Mouse (Mus musculus) lung, adult 18-20 months (tissue): ENCODE data around the gene Arhgap25.
"Not testable (repeated sequence)": the region's sequence is repeated elsewhere in the genome, so short reads cannot be mapped to it uniquely, and the experiment has no call there.

ENCODE experiments used
- DNase-seq, 2 experiments: peaks; one replicate each; pipeline ENCODE4 v3.0.0; 2022; ENCODE audit warnings: mixed read lengths in 2 of 2

Arhgap25 gene

GRCm38 (mm10) chr6:87535651-87536050, 2.6 kb upstream of the Arhgap25 start:
- DNase-seq, result no peak

DNA sequence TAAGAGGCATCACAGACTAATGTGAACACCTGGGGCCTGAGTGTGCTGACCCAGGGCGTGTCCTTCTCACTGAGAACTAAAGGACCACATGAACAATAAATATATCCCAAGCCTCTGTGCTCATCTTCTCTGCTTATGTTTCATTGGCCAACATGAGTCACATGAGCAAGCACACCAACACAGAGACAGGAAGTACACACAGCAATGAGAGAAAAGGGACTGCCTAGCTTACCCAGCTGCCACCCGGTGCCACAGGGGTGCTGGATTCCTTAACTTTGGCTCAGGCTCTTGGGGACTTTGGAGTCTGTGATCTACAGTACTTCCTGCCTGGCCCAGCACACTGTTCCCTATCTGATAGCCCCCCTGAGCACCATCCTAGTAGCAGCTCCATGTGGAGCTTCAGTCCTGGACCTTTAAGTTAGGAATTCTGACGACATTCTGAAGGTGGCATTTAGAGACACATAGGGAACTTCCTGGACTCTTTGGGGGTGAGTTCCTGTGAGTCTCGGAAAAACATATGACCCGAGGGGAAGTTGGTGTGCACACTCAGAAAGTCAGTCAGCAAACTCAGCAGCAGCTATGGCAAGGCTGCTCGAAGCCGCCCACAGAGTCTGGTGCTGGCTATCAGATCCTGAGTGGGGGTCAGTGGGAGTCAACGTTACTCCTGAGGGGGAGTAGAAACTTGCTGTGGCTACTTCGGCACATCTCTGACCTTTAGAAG, 2.0 kb upstream of the Arhgap25 start:
- DNase-seq, result no peak

GRCm38 (mm10) chr6:87531456-87532015, 1.5 kb downstream of the Arhgap25 start:
- no peak for DNase-seq

- DNase-seq, result no peak
Measured at GRCm38 (mm10) chr6:87530386-87530785, 2.7 kb downstream of the Arhgap25 start.

- DNase-seq, result no peak
Measured at GRCm38 (mm10) chr6:87527846-87528557, 5.1 kb downstream of the Arhgap25 start.

DNA sequence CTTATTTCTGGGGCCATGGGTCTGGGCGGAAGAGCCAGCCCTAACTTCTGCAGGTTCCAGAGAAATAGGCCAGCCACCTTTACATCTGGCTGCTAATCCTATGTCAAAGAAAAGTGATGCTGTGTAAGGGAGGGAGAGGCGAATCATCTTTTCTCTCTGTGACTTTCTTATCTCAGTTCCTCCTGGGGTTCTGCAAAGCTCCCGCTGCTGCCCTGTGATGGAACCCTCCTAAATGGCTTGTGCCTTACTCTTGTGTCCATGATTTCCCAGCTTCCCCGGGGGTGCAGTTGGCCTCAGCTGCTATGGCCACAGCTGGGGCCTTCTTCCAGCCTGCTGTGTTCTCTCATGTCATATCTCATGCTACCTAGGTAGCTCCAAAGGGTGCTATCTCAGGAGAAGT, 5.7 kb downstream of the Arhgap25 start:
- DNase-seq, result no peak

GRCm38 (mm10) chr6:87525126-87525525, 7.9 kb downstream of the Arhgap25 start:
- DNase-seq, result peak in 1 of 2 experiments; percentile 31

- DNase-seq, result no peak
Measured at GRCm38 (mm10) chr6:87524281-87524680, 8.8 kb downstream of the Arhgap25 start.

DNA sequence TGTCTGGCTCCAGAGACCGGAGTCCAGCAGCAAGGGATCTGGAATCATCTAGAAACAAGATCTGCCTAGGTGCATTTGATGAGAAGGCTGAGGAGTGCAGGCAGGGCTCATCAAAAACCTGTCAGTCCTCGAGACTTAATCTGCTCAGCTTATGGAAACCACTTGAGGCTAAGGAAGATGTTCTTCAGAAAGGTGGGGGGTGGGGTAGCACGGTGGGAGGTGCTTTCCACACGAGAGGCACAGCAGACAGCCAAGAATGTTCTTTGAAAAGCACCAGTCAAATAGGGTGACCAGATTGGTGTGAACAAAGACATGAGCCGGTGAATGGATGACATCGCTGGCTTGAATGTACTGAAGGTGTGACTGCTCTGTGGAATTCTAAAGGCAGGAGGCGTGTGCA, 9.3 kb downstream of the Arhgap25 start:
- DNase-seq, result no peak

DNA sequence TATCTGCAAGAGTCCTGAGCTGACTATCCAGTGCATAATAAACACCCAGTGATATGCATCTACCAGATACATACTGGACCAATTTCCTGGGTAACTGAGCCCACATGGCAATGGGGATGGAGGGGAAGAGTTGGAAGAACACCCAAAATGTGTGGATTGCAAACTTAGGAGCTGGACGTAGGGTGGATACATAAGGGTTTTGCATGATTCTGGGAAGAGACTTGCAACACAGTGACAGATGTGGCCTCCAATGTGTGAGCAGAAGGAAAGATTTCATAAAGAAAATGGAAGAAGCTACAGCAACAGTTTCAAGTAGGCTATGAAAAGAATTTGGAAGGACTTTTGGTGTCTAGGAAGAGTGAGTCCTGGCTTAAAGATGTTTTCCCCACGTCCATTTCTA, 10.0 kb downstream of the Arhgap25 start:
- no peak for DNase-seq

GRCm38 (mm10) chr6:87522236-87522635, 10.8 kb downstream of the Arhgap25 start:
- DNase-seq, result peak in 1 of 2 experiments; percentile 52

- not testable (repeated sequence) for DNase-seq
Measured at GRCm38 (mm10) chr6:87521705-87522104, 11.4 kb downstream of the Arhgap25 start.

DNA sequence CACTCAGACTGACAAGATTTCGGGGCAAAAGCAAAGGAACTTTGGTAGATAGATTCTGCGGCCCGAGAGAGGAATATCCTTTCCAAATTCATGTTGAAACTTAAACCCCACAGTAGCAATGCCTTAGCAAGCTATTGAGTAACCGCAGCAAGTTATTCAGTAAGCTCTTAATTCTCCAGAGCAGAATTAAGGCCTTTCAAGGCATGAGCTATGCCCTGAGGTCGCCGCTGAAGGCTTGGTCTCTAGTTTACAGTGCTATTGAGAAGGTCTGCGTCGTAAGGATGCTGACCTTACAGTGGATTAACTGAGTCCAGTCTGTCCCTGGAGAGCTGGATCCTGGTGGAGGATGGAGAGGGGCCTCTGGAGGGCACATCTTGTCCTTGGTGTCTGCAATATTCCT, 12.5 kb downstream of the Arhgap25 start:
- no peak for DNase-seq

GRCm38 (mm10) chr6:87519809-87520208, 13.2 kb downstream of the Arhgap25 start:
- no peak for DNase-seq

DNA sequence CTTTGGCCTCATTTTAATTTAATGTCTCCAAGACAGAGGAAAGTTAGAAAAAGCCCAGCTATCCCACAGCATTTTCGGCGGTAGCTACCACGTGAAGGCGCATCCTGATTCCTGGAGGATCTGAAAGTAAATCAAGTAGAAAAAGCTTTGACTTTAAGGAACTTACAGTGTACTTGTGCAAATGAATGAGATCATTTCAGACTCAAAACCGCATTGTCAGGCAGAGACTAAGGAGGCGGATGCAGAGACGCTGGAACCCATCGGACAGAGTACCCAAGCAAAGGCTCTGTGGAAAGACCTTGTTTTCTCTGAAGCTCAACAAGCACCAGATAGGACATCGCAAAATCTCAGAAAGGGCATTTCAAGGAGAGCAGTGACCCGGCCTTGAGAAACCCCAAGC, 14.4 kb downstream of the Arhgap25 start:
- no peak for DNase-seq

DNA sequence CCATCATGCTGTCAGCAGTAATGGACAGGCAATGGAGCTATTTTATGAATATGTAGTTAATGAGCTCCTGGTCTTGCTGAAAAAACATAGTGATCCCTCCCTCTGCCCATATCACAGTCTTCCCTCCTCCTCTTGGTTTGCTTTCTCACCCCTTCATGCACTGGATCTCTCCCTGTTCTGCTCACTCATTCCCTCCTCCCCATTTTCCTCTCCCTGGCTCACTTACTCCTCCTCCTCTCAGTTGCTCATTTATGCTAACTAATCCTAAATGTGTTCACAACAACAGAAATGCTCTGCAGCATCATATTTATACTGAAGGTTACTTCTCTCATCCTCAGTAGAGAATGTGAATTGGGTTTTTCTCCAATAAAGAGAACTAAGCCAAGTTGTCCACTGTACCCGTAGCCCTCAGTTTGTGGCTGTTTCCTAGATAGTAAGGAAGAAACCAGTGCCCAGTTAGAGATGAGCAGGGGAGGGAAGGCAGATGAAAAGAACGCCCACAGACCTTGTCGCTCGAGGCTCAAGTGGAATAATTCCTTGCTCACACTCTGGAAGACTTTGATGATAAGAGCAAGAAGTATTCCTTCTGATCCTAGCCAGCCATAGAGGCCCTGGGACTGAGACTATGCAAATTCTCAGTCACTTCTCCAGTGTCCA, 15.2 kb downstream of the Arhgap25 start:
- DNase-seq, result no peak

- no peak for DNase-seq
Measured at GRCm38 (mm10) chr6:87514321-87514720, 18.7 kb downstream of the Arhgap25 start.

DNA sequence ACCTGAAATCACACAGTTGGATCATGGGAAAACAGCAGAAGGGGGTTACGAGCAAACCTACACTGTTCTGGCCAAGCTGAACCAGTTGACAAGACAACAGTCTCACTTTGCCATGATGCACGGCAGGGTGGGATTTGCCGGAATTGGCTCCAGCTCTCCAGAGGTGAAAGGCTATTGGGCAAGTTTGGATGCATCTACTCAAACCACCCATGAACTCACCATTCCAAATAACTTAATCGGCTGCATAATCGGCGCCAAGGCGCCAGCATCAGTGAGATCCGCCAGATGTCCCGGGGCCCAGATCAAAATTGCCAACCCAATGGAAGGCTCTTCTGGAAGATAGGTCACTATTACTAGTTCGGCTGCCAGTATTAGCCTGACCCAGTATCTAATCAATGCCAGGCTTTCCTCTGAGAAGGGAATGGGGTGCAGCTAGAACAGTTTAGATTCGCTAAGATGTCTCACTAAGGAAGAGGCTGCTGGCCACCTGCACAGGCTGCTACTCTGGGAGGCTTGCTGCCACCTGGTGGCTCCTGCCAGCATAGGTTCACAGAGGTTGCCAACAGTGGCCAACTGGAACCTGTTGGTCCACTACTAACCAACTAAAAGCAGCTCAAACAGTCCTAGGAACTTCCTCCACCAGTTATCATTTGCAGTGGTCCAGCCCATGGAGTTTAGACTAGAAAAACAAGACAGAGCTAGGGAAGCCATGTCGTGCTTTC, 19.9 kb downstream of the Arhgap25 start:
- DNase-seq, result peak; percentile 78 to 83

GRCm38 (mm10) chr6:87510999-87511398, 22.1 kb downstream of the Arhgap25 start:
- no peak for DNase-seq

DNA sequence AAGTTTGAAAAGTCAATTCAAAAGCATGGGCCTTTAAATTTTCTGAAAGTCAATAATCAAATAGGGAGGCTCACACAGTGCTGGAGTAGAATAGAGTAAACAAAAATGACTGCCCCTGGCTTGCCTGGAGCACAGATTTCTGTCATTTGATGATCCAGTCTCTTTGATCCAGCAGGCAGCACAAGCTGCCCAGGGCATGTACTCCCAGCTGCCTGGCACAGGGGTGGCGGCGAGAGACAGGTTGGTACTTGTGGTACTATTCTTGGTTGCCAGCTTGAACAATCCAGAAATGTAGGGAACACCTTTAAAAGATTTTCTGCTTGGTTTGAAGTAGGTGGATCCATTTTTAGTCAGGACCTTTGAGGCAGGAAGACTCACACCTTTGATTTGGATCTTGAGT, 23.3 kb downstream of the Arhgap25 start:
- DNase-seq, result no peak

- DNase-seq, result no peak
Measured at GRCm38 (mm10) chr6:87504875-87505274, 28.2 kb downstream of the Arhgap25 start.

DNA sequence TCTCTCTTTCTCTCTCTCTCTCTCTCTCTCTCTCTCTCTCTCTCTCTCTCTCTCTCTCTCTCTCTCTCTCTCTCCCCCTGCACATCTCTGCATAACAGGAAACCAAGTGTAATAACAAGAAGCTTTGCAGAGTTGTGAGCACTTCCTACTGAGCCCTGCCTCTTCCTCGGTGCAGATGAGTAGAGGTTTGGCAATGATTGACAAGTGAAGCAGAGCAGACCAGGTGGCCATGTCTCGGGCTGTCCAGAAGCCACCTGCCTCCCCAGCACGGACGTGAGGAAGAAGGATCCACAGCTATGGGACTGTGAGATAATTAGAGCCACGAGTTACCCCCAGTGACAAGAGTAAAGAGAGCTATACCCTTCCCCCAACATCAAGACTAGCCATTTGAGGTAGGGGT, 29.1 kb downstream of the Arhgap25 start:
- no peak for DNase-seq

DNA sequence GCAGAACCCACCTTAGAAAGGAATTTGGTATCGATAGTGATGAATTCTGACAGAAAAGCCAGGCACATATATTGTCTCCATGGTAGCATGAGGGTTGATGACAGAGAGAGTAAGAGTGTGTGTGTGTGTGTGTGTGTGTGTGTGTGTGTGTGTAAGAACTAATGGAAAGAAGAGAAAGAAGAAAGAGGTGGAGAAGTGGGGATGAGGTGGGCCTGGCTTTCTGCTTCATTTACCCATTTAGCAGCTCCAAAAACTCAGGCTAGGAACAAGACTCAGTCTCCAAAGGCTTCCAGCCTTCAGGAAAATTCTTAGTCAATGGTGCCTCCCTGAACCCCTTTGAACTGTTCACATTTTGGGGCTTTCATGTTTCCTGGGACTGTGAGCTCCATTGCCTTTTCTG, 29.5 kb downstream of the Arhgap25 start:
- DNase-seq, result no peak
